Mouse (Mus musculus): Measurements from ENCODE around the gene Sh3glb2.

The Sh3glb2 gene

GRCm38 (mm10) chr2:30380564-30381376 lies 21.6 kb upstream of the Sh3glb2 start:
- no peak for DNase-seq (ENCODE audit: low read depth, low spot score)

DNA sequence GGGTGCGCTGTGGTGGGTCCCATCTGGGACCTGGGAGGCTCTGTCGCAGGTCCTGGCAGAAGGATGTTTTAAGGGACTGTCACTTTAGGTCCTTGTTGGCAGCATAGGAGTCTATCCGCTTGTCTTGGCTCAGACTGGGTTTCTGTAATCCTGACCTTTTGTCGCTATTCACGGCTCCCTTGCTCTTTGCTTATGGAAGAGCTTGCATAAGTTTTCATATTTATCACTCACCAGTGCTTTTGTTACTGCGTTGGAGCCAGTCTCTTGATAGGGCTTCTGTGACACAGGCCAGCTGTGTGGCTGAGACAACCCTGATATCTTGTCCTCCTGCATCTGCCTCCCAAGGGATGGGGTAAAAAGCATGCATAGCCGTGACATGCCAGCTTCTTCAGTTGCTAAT lies 20.2 kb upstream of the Sh3glb2 start:
- no peak for DNase-seq (ENCODE audit: low read depth, low spot score)

- DNase-seq (ENCODE audit: low read depth, low spot score): no peak
Observed at GRCm38 (mm10) chr2:30377721-30378120, 18.6 kb upstream of the Sh3glb2 start.

GRCm38 (mm10) chr2:30375893-30376292 lies 16.8 kb upstream of the Sh3glb2 start:
- DNase-seq (ENCODE audit: low read depth, low spot score): no peak

DNA sequence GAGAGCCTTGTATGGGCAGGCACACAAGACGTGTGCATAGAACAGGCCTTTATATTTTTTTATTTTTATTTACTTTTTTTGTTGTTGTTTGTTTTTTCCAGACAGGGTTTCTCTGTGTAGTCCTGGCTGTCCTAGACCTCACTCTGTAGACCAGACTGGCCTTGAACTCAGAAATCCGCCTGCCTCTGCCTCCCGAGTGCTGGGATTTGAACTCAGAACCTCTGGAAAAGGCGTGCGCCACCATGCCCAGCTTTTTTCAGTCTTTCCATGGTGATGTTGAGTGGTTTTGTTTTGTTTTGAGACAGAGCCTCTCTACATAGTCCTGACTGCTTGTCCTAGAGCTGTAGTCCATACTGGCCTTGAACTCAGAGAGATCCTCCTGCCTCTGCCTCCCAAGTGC lies 13.6 kb upstream of the Sh3glb2 start:
- DNase-seq (ENCODE audit: low read depth, low spot score): no peak

- no peak for DNase-seq (ENCODE audit: low read depth, low spot score)
Observed at GRCm38 (mm10) chr2:30371544-30371943, 12.4 kb upstream of the Sh3glb2 start.

- DNase-seq (ENCODE audit: low read depth, low spot score): no peak
Observed at GRCm38 (mm10) chr2:30366203-30366602, 7.1 kb upstream of the Sh3glb2 start.

GRCm38 (mm10) chr2:30365281-30366069 lies 6.3 kb upstream of the Sh3glb2 start:
- no peak for DNase-seq (ENCODE audit: low read depth, low spot score)

DNA sequence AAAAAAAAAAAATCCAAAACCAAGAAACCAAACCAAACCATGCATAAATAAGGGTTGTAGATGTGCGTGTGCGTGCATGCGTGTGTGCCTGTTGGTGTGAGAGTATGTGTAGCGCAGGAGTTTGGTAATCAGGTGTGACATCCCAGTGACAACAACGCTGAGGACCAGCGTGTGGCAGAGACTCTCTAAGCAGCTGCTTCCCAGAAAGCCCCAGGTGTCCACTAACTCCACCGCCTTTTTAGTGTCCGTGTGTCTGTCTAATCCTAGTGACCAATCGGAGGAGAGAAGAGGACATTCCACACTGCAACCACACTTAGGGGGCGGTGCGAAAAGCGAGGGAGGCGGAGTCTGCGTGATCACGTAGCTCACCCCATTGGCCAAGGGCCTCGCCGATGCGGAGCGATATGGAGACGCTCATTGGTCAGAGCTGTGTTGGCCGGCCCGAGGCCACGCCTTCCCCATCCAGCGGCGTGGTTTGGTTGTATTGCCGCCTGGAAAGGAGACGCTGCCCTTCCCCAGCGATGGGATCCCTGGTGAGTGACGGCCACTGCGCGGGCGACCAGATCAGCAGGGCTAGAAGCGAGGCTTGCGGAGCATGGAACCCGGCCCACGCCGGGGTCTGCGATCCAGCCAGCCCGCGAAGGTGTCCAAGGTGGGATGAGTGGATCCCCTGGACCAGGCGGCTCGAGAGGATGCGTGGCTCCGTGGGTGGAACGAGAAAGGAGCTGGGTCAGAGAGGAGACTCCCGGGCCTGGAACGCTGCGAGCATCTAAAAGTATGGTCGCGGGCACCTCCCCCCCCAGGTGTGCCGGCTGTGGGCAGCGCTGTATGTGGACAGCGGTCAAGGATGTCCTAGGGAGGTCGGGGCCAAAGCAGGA lies 4.9 kb upstream of the Sh3glb2 start, which contains the start of gene Miga2:
Gene Miga2, plus strand, starts transcription at position 461 of the 878 bp plus-strand sequence.
- peak; percentile 97 for DNase-seq (ENCODE audit: low read depth, low spot score)

DNA sequence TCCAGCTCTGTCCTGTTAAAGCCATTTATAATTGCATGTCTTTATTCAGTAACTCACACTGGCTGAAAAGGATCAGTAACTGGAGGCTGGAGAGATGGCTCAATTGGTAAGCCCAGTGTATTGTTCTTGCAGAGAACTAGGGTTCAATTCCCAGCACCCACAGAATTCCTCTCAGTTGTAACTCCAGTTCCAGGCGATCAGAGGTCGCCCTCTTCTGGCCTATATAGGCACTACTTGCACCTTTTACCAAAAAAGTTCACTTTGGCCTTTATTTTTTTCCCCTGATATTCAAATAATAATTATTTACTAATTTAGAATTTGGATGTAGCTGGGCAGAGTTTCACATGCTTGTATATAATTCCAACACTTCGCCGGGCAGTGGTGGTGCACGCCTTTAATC lies 3.7 kb upstream of the Sh3glb2 start:
- no peak for DNase-seq (ENCODE audit: low read depth, low spot score)

- DNase-seq (ENCODE audit: low read depth, low spot score): no peak
Observed at GRCm38 (mm10) chr2:30360626-30361025, 1.5 kb upstream of the Sh3glb2 start.

DNA sequence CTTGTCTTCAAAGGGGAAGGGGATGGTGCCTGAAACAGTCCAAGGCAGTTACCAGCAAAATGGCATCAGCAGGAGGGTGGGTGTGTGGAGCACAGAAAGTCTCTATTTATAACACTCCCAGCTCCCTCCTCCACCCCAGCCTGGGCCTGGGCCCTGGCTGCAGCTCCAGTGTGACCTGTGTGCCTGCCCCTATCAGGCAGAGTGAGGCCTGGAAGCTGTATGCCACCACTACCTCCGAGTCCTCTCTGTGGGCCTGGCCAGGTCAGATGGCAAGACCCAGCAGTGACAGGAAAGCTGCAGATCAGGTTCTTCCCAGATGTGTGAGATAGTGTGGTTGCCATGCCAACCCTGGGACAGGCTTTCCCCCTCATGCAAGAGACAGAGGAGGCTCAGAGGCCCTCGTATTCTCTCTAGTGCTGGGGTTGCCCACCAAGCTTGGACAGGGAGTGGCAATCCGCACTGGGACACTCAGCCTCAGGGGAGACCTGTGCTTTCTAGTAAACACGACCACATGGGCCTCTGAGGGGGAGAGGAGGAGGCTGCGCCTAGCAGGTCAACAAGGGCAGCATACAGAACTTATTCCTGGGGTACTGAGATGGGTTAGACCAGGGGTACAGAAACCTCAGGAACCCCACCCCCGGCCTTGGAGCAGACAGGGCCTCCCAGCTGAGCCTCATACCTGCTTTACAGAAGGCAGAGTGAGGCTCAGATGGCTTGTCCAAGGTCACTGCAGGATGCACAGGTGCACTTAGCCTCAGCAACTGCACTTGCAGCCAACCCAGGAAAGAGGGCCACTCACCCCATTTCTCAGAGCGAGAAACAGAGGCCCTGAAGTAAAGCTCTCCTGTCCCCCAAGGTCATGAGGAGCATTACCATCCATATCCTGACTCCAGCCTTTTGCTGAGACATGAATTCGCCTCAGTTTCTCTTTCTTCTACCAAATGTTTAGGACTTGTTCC lies 1.3 kb downstream of the Sh3glb2 start:
- DNase-seq (ENCODE audit: low read depth, low spot score): no peak

DNA sequence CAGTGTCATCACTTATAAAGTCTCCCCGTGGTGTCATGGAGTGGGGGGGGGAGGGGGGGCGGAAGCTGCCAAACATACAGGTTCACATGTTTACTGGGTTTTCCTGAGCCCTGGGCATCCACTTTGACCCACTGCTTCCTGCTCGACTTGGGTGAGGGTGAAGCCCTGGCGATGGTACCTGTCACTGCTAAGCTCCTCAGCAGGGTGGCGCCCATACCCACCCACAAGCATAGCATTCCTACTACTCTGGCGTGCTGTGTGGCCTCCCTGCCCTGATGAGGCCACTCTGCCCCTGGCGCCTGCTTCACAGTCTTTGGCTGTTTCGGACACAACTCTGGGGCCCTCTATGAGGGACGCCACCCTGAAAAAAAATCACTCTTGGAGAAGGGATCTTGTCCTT lies 2.2 kb downstream of the Sh3glb2 start:
- no peak for DNase-seq (ENCODE audit: low read depth, low spot score)

DNA sequence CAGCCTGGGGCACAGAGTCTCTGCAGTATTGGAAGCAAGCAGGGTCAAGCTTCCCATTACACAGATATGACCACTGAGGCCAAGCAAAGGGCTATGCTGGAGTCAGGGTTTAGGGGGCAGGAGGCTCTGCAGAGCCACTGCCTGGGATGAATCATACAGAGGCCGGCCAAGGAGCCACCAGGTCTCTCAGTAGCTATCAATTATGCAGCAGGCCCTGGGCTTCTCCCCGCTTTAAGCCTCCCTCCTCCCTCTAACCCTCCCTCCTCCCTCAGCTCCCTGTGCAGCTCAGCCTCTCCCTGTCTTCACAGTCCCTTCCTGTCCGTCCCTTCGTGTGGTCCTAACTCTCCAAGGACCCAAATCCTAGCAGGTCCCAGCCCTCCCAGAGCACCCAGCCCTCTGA lies 2.9 kb downstream of the Sh3glb2 start:
- no peak for DNase-seq (ENCODE audit: low read depth, low spot score)

GRCm38 (mm10) chr2:30355861-30356260 lies 3.3 kb downstream of the Sh3glb2 start:
- no peak for DNase-seq (ENCODE audit: low read depth, low spot score)

- DNase-seq (ENCODE audit: low read depth, low spot score): no peak
Observed at GRCm38 (mm10) chr2:30351149-30351548, 8.0 kb downstream of the Sh3glb2 start.

- DNase-seq (ENCODE audit: low read depth, low spot score): no peak
Observed at GRCm38 (mm10) chr2:30349196-30349595, 9.9 kb downstream of the Sh3glb2 start.

DNA sequence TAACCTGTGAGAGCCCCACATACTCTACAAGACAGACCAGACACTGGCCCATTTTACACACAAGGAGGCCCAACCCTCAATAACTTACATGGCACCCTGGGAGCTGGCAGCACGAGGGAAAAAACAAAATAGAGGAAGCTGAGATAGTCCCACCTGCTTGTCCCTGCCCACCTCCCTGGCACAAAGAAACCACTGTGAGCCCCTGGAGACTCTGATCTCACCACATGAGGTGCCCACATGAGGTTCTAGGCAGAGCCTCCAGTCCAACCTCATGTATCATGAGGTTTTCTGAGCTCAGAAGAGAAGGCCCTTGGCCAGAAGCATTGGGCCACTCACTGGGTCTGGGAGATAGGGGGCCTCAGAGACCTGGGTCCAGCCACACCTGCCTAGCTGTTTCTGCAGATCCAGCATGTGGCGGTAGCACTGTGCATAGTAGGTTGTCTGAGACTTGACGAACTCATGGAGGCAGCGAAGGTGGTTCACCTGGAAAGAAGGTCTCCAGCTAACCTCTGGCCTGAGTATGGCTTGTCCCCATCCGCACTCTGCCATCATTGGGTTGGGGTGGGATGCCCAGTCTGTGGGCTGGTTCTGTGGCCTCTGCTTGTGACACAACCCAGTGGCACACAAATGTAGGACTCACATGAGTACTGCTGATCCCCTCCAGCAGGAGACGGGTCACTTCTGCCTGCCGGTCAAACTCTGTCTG lies 13.0 kb downstream of the Sh3glb2 start:
- DNase-seq (ENCODE audit: low read depth, low spot score): no peak

DNA sequence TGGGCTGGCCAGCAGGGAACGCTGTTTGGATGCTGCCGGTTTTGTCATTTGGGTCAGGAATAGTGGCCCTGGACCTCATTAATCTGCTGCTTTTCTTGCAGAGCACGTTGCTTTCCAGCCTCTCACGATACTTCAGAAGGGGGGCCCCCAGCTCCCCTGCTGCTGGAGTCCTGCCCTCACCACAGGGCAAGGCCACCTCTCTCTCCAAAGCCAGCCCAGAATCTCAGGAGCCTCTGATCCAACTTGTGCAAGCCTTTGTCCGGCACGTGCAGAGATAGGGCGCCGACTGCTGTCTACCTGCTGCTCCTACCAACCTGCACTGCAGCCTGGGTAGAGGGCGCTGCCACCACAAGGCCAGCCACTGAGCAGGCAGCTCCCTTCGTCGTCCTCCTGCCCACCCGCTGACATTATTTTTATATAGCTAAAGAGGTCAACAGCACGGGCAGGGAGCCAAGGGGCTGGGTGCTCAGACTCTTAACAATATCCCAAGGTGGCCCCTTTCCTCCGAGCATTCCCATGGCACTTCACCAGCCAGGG lies 15.5 kb downstream of the Sh3glb2 start:
- DNase-seq (ENCODE audit: low read depth, low spot score): no peak

DNA sequence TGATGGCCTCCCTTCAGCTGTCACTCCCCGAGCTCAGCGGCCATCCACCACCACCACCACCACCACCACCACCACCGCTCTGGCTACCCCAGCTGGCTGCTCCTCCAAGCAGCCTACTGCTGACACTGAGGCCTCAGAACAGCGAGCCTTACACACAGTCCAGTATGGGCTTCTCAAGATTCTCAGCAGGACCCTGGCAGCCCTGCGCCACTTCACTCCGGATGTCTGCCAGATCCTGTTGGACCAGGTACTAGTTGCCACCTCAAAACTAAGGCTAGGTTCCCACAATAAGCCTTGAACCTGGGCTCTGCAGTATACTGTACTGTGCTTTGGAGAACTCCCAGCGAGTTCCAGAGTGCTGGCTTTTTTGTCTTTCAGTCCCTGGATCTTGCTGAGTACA lies 16.6 kb downstream of the Sh3glb2 start:
- DNase-seq (ENCODE audit: low read depth, low spot score): no peak

Data from retina, adult 2 months (tissue).